8 mouse cellular contexts compared by ENCODE assay signal in genomic region chr9:105495316-105496174, GRCm38 (mm10). TPM values are rescaled to one million over a fixed set of nuclear protein-coding genes. Genes with fewer than 3 reads are reported as not detected.
A peak's percentile ranks its signal among the peaks of the same experiment; 100 is the strongest.
DNase-seq lines count a peak whose midpoint lies in the region; ATAC-seq and TF ChIP-seq lines count a peak whose summit lies in the region.

No protein-coding gene starts in this region.

- H3K4me2 ChIP-seq in embryonic facial prominence, embryonic 14.5 days (ENCODE audit: low read depth, low read length), result peak overlapping the region; percentile 96
- peak overlapping the region; percentile 99 for H3K4me2 ChIP-seq in heart, postnatal 0 days (ENCODE audit: low read depth, low read length)
- H3K4me2 ChIP-seq in liver, embryonic 16.5 days (ENCODE audit: low read depth, low read length), result peak overlapping the region; percentile 98
- peak overlapping the region; percentile 96 for H3K4me2 ChIP-seq in neural tube, embryonic 13.5 days

- peaks cover 6% of the 10 kb centered on the region for H3K4me1 ChIP-seq in bone marrow macrophage, adult 2 months (ENCODE audit: control insufficient read depth, insufficient read depth, low read length)
- H3K4me1 ChIP-seq in embryonic facial prominence, embryonic 14.5 days (ENCODE audit: control insufficient read depth, insufficient read depth, low read length), result peaks cover 12% of the 10 kb centered on the region; the same call in 1 of the 2 replicates
- peaks cover 10% of the 10 kb centered on the region for H3K4me1 ChIP-seq in heart, postnatal 0 days (ENCODE audit: control insufficient read depth, insufficient read depth)
- peaks cover 14% of the 10 kb centered on the region for H3K4me1 ChIP-seq in liver, embryonic 16.5 days (ENCODE audit: control insufficient read depth, low read depth, low read length)
- H3K4me1 ChIP-seq in neural tube, embryonic 13.5 days (replicated peaks), result peaks cover 32% of the 10 kb centered on the region

- TF ChIP-seq CTCF in bone marrow macrophage, adult 2 months (IDR thresholded peaks at IDR 0.05; ENCODE audit: low read depth, low read length), result no peak
- TF ChIP-seq CTCF in heart, postnatal 0 days (IDR thresholded peaks at IDR 0.05; ENCODE audit: low read depth), result peak; percentile 72

- DNase-seq in ES-CJ7 (ENCODE audit: low read depth, low spot score), result peak; percentile 82
- peak; percentile 85 for DNase-seq in embryonic facial prominence, embryonic 14.5 days (ENCODE audit: low spot score)
- DNase-seq in heart, postnatal 0 days (ENCODE audit: low spot score), result peak; percentile 83
- DNase-seq in kidney, postnatal 36 days, result peak; percentile 63 to 66
- peak; percentile 17 to 33 for DNase-seq in thymus, postnatal 36 days

- under 1% methylated on average over 36 of the region's 39 CpGs for WGBS in embryonic facial prominence, embryonic 14.5 days
- WGBS in heart, postnatal 0 days, result under 1% methylated on average over 38 of the region's 39 CpGs
- WGBS in liver, embryonic 16.5 days (ENCODE audit: insufficient replicate concordance), result under 1% methylated on average over 39 of the region's 39 CpGs
- WGBS in neural tube, embryonic 13.5 days, result 1% methylated on average over 39 of the region's 39 CpGs

- H3K27me3 ChIP-seq in embryonic facial prominence, embryonic 14.5 days (replicated peaks; ENCODE audit: control insufficient read depth, insufficient read depth, low read length), result no peaks in the 10 kb centered on the region
- no peaks in the 10 kb centered on the region for H3K27me3 ChIP-seq in heart, postnatal 0 days (ENCODE audit: control insufficient read depth, insufficient read depth, low read length)
- H3K27me3 ChIP-seq in liver, embryonic 16.5 days (ENCODE audit: control insufficient read depth, insufficient read depth, low read depth, low read length), result no peaks in the 10 kb centered on the region
- H3K27me3 ChIP-seq in neural tube, embryonic 13.5 days, result no peaks in the 10 kb centered on the region

- no peak for TF ChIP-seq EP300 in heart, postnatal 0 days (IDR thresholded peaks at IDR 0.05; ENCODE audit: low read depth)

- TF ChIP-seq POLR2A in bone marrow macrophage, adult 2 months (IDR thresholded peaks at IDR 0.05; ENCODE audit: borderline replicate concordance, low read depth, low read length), result no peak

- H3K9ac ChIP-seq in embryonic facial prominence, embryonic 14.5 days (ENCODE audit: low read depth, low read length), result peak overlapping the region; percentile 91
- H3K9ac ChIP-seq in heart, postnatal 0 days (replicated peaks; ENCODE audit: low read depth, low read length), result peak overlapping the region; percentile 88
- peak overlapping the region; percentile 96 for H3K9ac ChIP-seq in liver, embryonic 16.5 days (ENCODE audit: low read depth, low read length)
- peak overlapping the region; percentile 95 for H3K9ac ChIP-seq in neural tube, embryonic 13.5 days

- H3K4me3 ChIP-seq in bone marrow macrophage, adult 2 months (ENCODE audit: insufficient read depth, low read length), result peak overlapping the region; percentile 79
- peak overlapping the region; percentile 88 for H3K4me3 ChIP-seq in embryonic facial prominence, embryonic 14.5 days (ENCODE audit: low read depth, low read length)
- peak overlapping the region; percentile 95 for H3K4me3 ChIP-seq in heart, postnatal 0 days (ENCODE audit: low read depth, low read length)
- H3K4me3 ChIP-seq in liver, embryonic 16.5 days (ENCODE audit: low read depth, low read length), result peak overlapping the region; percentile 95
- peak overlapping the region; percentile 89 for H3K4me3 ChIP-seq in neural tube, embryonic 13.5 days

- peak overlapping the region; percentile 65 for H3K27ac ChIP-seq in bone marrow macrophage, adult 2 months (ENCODE audit: insufficient read depth, low read depth, low read length)
- H3K27ac ChIP-seq in embryonic facial prominence, embryonic 14.5 days (replicated peaks; ENCODE audit: low read depth, low read length), result peak overlapping the region; percentile 96
- H3K27ac ChIP-seq in heart, postnatal 0 days (ENCODE audit: low read depth), result peak overlapping the region; percentile 95
- peak overlapping the region; percentile 83 for H3K27ac ChIP-seq in liver, embryonic 16.5 days (ENCODE audit: low read length)
- H3K27ac ChIP-seq in neural tube, embryonic 13.5 days (replicated peaks), result peak overlapping the region; percentile 99

- ATAC-seq in embryonic facial prominence, embryonic 14.5 days (ENCODE audit: low read depth), result peak; percentile 27
- ATAC-seq in heart, postnatal 0 days (ENCODE audit: insufficient read depth, low read depth), result peak; percentile 15
- ATAC-seq in liver, embryonic 16.5 days (ENCODE audit: low read depth), result peak; percentile 19
- peak; percentile 75 for ATAC-seq in neural tube, embryonic 13.5 days (ENCODE audit: low read depth)

- H3K36me3 ChIP-seq in embryonic facial prominence, embryonic 14.5 days (ENCODE audit: control insufficient read depth, insufficient read depth, low read length), result no peaks in the 10 kb centered on the region
- no peaks in the 10 kb centered on the region for H3K36me3 ChIP-seq in heart, postnatal 0 days (replicated peaks; ENCODE audit: control insufficient read depth, insufficient read depth, low read length)
- no peaks in the 10 kb centered on the region for H3K36me3 ChIP-seq in liver, embryonic 16.5 days (ENCODE audit: control insufficient read depth, insufficient read depth)
- H3K36me3 ChIP-seq in neural tube, embryonic 13.5 days, result no peaks in the 10 kb centered on the region

- no peaks in the 10 kb centered on the region for H3K9me3 ChIP-seq in embryonic facial prominence, embryonic 14.5 days (ENCODE audit: control insufficient read depth, low read length)
- H3K9me3 ChIP-seq in heart, postnatal 0 days (replicated peaks; ENCODE audit: control insufficient read depth, low read length), result no peaks in the 10 kb centered on the region
- H3K9me3 ChIP-seq in liver, embryonic 16.5 days (replicated peaks; ENCODE audit: control insufficient read depth, low read length), result no peaks in the 10 kb centered on the region
- H3K9me3 ChIP-seq in neural tube, embryonic 13.5 days, result no peaks in the 10 kb centered on the region

RNA-seq across cellular contexts. Expression of gene Atp2c1, which starts 31.6 kb away (rescaled TPM):
- polyA plus RNA-seq in bone marrow macrophage, adult 2 months (2012; ENCODE audit: insufficient read depth, insufficient read length, missing spikeins), result 101 and 105 TPM in 2 replicates
- 71.1 and 72.4 TPM in 2 replicates for polyA plus RNA-seq in embryonic facial prominence, embryonic 14.5 days (2014; fragmentation: Nextera tagmentation; extraction: Ambion mirVana)
- total RNA-seq in heart, postnatal 0 days (2014; rRNA removed; ENCODE audit: low replicate concordance), result 39.6 and 72.2 TPM in 2 replicates
- 25.1 and 31.1 TPM in 2 replicates for polyA plus RNA-seq in heart, postnatal 0 days (2015; fragmentation: Nextera tagmentation; extraction: Ambion mirVana)
- polyA plus RNA-seq in liver, embryonic 16.5 days (2015; fragmentation: Nextera tagmentation; extraction: Ambion mirVana), result 21.1 and 21.4 TPM in 2 replicates
- polyA plus RNA-seq in neural tube, embryonic 13.5 days (2015; fragmentation: Nextera tagmentation; extraction: Ambion mirVana), result 97.1 and 100 TPM in 2 replicates

Comparison
In these comparisons a context has a peak if more than half of its experiments do, and no peak if none do; other contexts are left out.
1. Peak in every context shown above with its lines: DNase-seq, ATAC-seq, H3K4me3 ChIP-seq and H3K27ac ChIP-seq.
2. DNase-seq: peak in every context shown above with its lines; median percentile 85 in embryonic facial prominence, embryonic 14.5 days; 83 in heart, postnatal 0 days; 82 in ES-CJ7; 64 in kidney, postnatal 36 days; 25 in thymus, postnatal 36 days.
3. ATAC-seq: peak in every context shown above with its lines; median percentile 75 in neural tube, embryonic 13.5 days; 27 in embryonic facial prominence, embryonic 14.5 days; 19 in liver, embryonic 16.5 days; 15 in heart, postnatal 0 days.